Mouse (Mus musculus) megakaryocyte, embryonic 14.5 days (primary cell): ENCODE results near the gene Sema6b.

Source experiments
- FLI1 ChIP-seq: IDR thresholded peaks from 2 replicates; pipeline ENCODE4 v1.6.1; 2012; ENCODE audit warnings: low read length, inconsistent platforms, mixed read lengths
- GATA1 ChIP-seq: IDR thresholded peaks from 3 replicates; pipeline ENCODE4 v1.6.1; 2012; ENCODE audit warnings: mixed read lengths, low read length, inconsistent platforms, borderline replicate concordance

- TF ChIP-seq GATA1 (no peak), FLI1 (no peak)
Measured at GRCm38 (mm10) chr17:56169830-56170229, 29.7 kb upstream of the Sema6b start.
